8 mouse cellular contexts compared by ENCODE assay signal in genomic region chr4:154960690-154961225, GRCm38 (mm10). TPM values are rescaled to one million over a fixed set of nuclear protein-coding genes. Genes with fewer than 3 reads are reported as not detected.
A peak's percentile ranks its signal among the peaks of the same experiment; 100 is the strongest.
DNase-seq lines count a peak whose midpoint lies in the region; ATAC-seq lines count a peak whose summit lies in the region.

Gene Hes5, plus strand, starts transcription at chr4:154960923.

- peak within 1 kb of the TSS; percentile 85 for H3K4me2 ChIP-seq in heart, embryonic 13.5 days
- peak within 1 kb of the TSS; percentile 87 for H3K4me2 ChIP-seq in forebrain, embryonic 11.5 days (ENCODE audit: low read depth, low read length, severe bottlenecking)
- H3K4me2 ChIP-seq in stomach, embryonic 16.5 days (ENCODE audit: low read depth, low read length), result peak within 1 kb of the TSS; percentile 73

- H3K27me3 ChIP-seq in heart, embryonic 13.5 days (replicated peaks), result peaks cover 78% of the 10 kb centered on the region
- peaks cover 22% of the 10 kb centered on the region for H3K27me3 ChIP-seq in forebrain, embryonic 11.5 days (ENCODE audit: control insufficient read depth, insufficient read depth, low read length)
- peaks cover 77% of the 10 kb centered on the region for H3K27me3 ChIP-seq in midbrain, embryonic 10.5 days (ENCODE audit: low read depth, poor library complexity, severe bottlenecking)
- H3K27me3 ChIP-seq in stomach, embryonic 16.5 days (ENCODE audit: control insufficient read depth, insufficient read depth, low read length), result peaks cover 67% of the 10 kb centered on the region

- H3K4me1 ChIP-seq in heart, embryonic 13.5 days, result peaks cover 55% of the 10 kb centered on the region
- H3K4me1 ChIP-seq in forebrain, embryonic 11.5 days (replicated peaks; ENCODE audit: control insufficient read depth, insufficient read depth, low read length), result peaks cover 50% of the 10 kb centered on the region
- peaks cover 94% of the 10 kb centered on the region for H3K4me1 ChIP-seq in midbrain, embryonic 10.5 days
- peaks cover 44% of the 10 kb centered on the region for H3K4me1 ChIP-seq in stomach, embryonic 16.5 days (ENCODE audit: control insufficient read depth, insufficient read depth, low read length)

- no peaks in the 10 kb centered on the region for H3K9me3 ChIP-seq in heart, embryonic 13.5 days
- no peaks in the 10 kb centered on the region for H3K9me3 ChIP-seq in forebrain, embryonic 11.5 days (ENCODE audit: control insufficient read depth, low read length)
- no peaks in the 10 kb centered on the region for H3K9me3 ChIP-seq in midbrain, embryonic 10.5 days (replicated peaks)
- H3K9me3 ChIP-seq in stomach, embryonic 16.5 days (replicated peaks; ENCODE audit: control insufficient read depth, low read length), result no peaks in the 10 kb centered on the region

- H3K36me3 ChIP-seq in heart, embryonic 13.5 days, result no peaks in the 10 kb centered on the region
- peaks cover 4% of the 10 kb centered on the region; the same call in 1 of the 2 replicates for H3K36me3 ChIP-seq in forebrain, embryonic 11.5 days (ENCODE audit: control insufficient read depth, insufficient read depth, low read length)
- H3K36me3 ChIP-seq in midbrain, embryonic 10.5 days, result peaks cover 24% of the 10 kb centered on the region
- H3K36me3 ChIP-seq in stomach, embryonic 16.5 days (ENCODE audit: control insufficient read depth, insufficient read depth, low read length), result no peaks in the 10 kb centered on the region

- WGBS in heart, embryonic 13.5 days, result under 1% methylated on average over 65 of the region's 65 CpGs
- under 1% methylated on average over 65 of the region's 65 CpGs for WGBS in forebrain, embryonic 11.5 days
- WGBS in midbrain, embryonic 10.5 days, result 1% methylated on average over 65 of the region's 65 CpGs
- under 1% methylated on average over 65 of the region's 65 CpGs for WGBS in stomach, embryonic 16.5 days

- peak within 1 kb of the TSS; percentile 76 for H3K9ac ChIP-seq in heart, embryonic 13.5 days
- peak within 1 kb of the TSS; percentile 99 for H3K9ac ChIP-seq in forebrain, embryonic 11.5 days (ENCODE audit: low read length)
- peak within 1 kb of the TSS; percentile 51 for H3K9ac ChIP-seq in stomach, embryonic 16.5 days (ENCODE audit: low read length)

- ATAC-seq in heart, embryonic 13.5 days (ENCODE audit: extremely low read depth, insufficient number of reproducible peaks, low FRiP score, low TSS enrichment), result no peak
- ATAC-seq in forebrain, embryonic 11.5 days (replicated peaks; ENCODE audit: low FRiP score), result peak; percentile 75
- no peak for ATAC-seq in stomach, embryonic 16.5 days (ENCODE audit: insufficient read depth, low FRiP score)

- H3K27ac ChIP-seq in heart, embryonic 13.5 days (replicated peaks), result no peak within 1 kb of the TSS
- peak within 1 kb of the TSS; percentile 98 for H3K27ac ChIP-seq in forebrain, embryonic 11.5 days (ENCODE audit: low read depth, low read length)
- peak within 1 kb of the TSS; percentile 97 for H3K27ac ChIP-seq in midbrain, embryonic 10.5 days (replicated peaks)
- H3K27ac ChIP-seq in stomach, embryonic 16.5 days (ENCODE audit: low read length), result no peak within 1 kb of the TSS

- no peak for DNase-seq in heart, adult 8-10 months (ENCODE audit: low spot score)
- DNase-seq in Muller cell, postnatal 12 days (ENCODE audit: inconsistent ontology term), result peak; percentile 80
- peak; percentile 97 for DNase-seq in forebrain, embryonic 11.5 days (ENCODE audit: low spot score)
- DNase-seq in layer of hippocampus, adult 18-20 months (ENCODE audit: low spot score in 2 of 2), result peak in 1 of 2 experiments; percentile 58
- peak; percentile 95 for DNase-seq in midbrain, embryonic 10.5 days (ENCODE audit: low spot score)
- no peak for DNase-seq in ovary, postnatal 14 days (ENCODE audit: low spot score)

- H3K4me3 ChIP-seq in heart, embryonic 13.5 days, result peak within 1 kb of the TSS; percentile 56
- peak within 1 kb of the TSS; percentile 97 for H3K4me3 ChIP-seq in forebrain, embryonic 11.5 days (ENCODE audit: low read depth, low read length)
- peak within 1 kb of the TSS; percentile 87 for H3K4me3 ChIP-seq in midbrain, embryonic 10.5 days
- peak within 1 kb of the TSS; percentile 45 for H3K4me3 ChIP-seq in stomach, embryonic 16.5 days (replicated peaks; ENCODE audit: low read length)

RNA-seq across cellular contexts. Expression of gene Hes5, which starts in this region (rescaled TPM):
- polyA plus RNA-seq in heart, embryonic 13.5 days (2015; fragmentation: Nextera tagmentation; extraction: Ambion mirVana), result 0.31 and 0.45 TPM in 2 replicates
- total RNA-seq in heart, adult 8-10 months (2022), result not detected
- 313 and 318 TPM in 2 replicates for polyA plus RNA-seq in forebrain, embryonic 11.5 days (2014; fragmentation: Nextera tagmentation; extraction: Ambion mirVana)
- 10 to 100 TPM; 15.5 to 25.8 TPM for total RNA-seq in layer of hippocampus, adult 18-20 months (2021)
- polyA plus RNA-seq in midbrain, embryonic 10.5 days (2016; fragmentation: Nextera tagmentation; extraction: Ambion mirVana), result 690 and 827 TPM in 2 replicates
- polyA plus RNA-seq in stomach, embryonic 16.5 days (2015; fragmentation: Nextera tagmentation; extraction: Ambion mirVana), result 0.59 and 1.0 TPM in 2 replicates

Comparison
In these comparisons a context has a peak if more than half of its experiments do, and no peak if none do; other contexts are left out.
1. RNA of gene Hes5 (total RNA-seq): 15.5 to 25.8 TPM in layer of hippocampus, adult 18-20 months; not detected in heart, adult 8-10 months; every median in the first group is over 10 times any median in the second.
2. RNA of gene Hes5 (polyA plus RNA-seq): 690 to 827 TPM in midbrain, embryonic 10.5 days and 313 to 318 TPM in forebrain, embryonic 11.5 days; 0.59 to 1.0 TPM in stomach, embryonic 16.5 days and 0.31 to 0.45 TPM in heart, embryonic 13.5 days; every median in the first group is over 100 times any median in the second.
3. H3K27ac ChIP-seq: peak in forebrain, embryonic 11.5 days (single experiment) and midbrain, embryonic 10.5 days (single experiment); none in heart, embryonic 13.5 days (single experiment) and stomach, embryonic 16.5 days (single experiment).
4. H3K4me3 ChIP-seq: peak in every context shown above with its lines; median percentile 97 in forebrain, embryonic 11.5 days; 87 in midbrain, embryonic 10.5 days; 56 in heart, embryonic 13.5 days; 45 in stomach, embryonic 16.5 days.
5. DNase-seq: peak in Muller cell, postnatal 12 days (single experiment), forebrain, embryonic 11.5 days (single experiment) and midbrain, embryonic 10.5 days (single experiment); none in heart, adult 8-10 months (single experiment) and ovary, postnatal 14 days (single experiment).
6. Peak in every context shown above with its lines, with median percentiles within 50 percentile points of each other: H3K4me2 ChIP-seq and H3K9ac ChIP-seq.